Mouse (Mus musculus): ENCODE measurements around the gene Tac4.
A peak's percentile ranks its signal among the peaks of the same experiment; 100 is the strongest.

The Tac4 gene

GRCm38 (mm10) chr11:95261178-95261751 lies at the start of gene Tac4:
TSS of gene Tac4 (plus strand) at chr11:95261529.
- DNase-seq: peak; percentile 37

GRCm38 (mm10) chr11:95213607-95214006 lies 47.7 kb upstream of the Tac4 start:
- DNase-seq: no peak

- no peak for DNase-seq
Measured at GRCm38 (mm10) chr11:95214305-95214704, 47.0 kb upstream of the Tac4 start.

GRCm38 (mm10) chr11:95216193-95216592 lies 45.1 kb upstream of the Tac4 start:
- DNase-seq: no peak

GRCm38 (mm10) chr11:95219111-95219510 lies 42.2 kb upstream of the Tac4 start:
- no peak for DNase-seq

- peak; percentile 66 for DNase-seq
Measured at GRCm38 (mm10) chr11:95223473-95223872, 37.9 kb upstream of the Tac4 start.

- peak; percentile 66 for DNase-seq
Measured at GRCm38 (mm10) chr11:95224124-95224893, 37.0 kb upstream of the Tac4 start.

GRCm38 (mm10) chr11:95225448-95225847 lies 35.9 kb upstream of the Tac4 start:
- peak; percentile 29 for DNase-seq

- DNase-seq: peak; percentile 11
Measured at GRCm38 (mm10) chr11:95227467-95227866, 33.9 kb upstream of the Tac4 start.

- peak; percentile 60 for DNase-seq
Measured at GRCm38 (mm10) chr11:95231688-95232328, 29.5 kb upstream of the Tac4 start.

GRCm38 (mm10) chr11:95232329-95232696 lies 29.0 kb upstream of the Tac4 start:
- DNase-seq: no peak

GRCm38 (mm10) chr11:95238477-95238876 lies 22.9 kb upstream of the Tac4 start:
- DNase-seq: peak; percentile 46

GRCm38 (mm10) chr11:95242653-95243052 lies 18.7 kb upstream of the Tac4 start:
- no peak for DNase-seq

- no peak for DNase-seq
Measured at GRCm38 (mm10) chr11:95245456-95245855, 15.9 kb upstream of the Tac4 start.

GRCm38 (mm10) chr11:95247065-95247464 lies 14.3 kb upstream of the Tac4 start:
- DNase-seq: no peak

- DNase-seq: no peak
Measured at GRCm38 (mm10) chr11:95250110-95250509, 11.2 kb upstream of the Tac4 start.

GRCm38 (mm10) chr11:95251295-95251694 lies 10.0 kb upstream of the Tac4 start:
- DNase-seq: peak; percentile 83

GRCm38 (mm10) chr11:95252104-95252503 lies 9.2 kb upstream of the Tac4 start:
- DNase-seq: no peak

GRCm38 (mm10) chr11:95254165-95254564 lies 7.2 kb upstream of the Tac4 start:
- DNase-seq: no peak

- no peak for DNase-seq
Measured at GRCm38 (mm10) chr11:95255747-95256146, 5.6 kb upstream of the Tac4 start.

GRCm38 (mm10) chr11:95257930-95258329 lies 3.4 kb upstream of the Tac4 start:
- DNase-seq: no peak

GRCm38 (mm10) chr11:95258490-95258889 lies 2.8 kb upstream of the Tac4 start:
- DNase-seq: peak; percentile 94

- peak; percentile 95 for DNase-seq
Measured at GRCm38 (mm10) chr11:95259088-95259849, 2.1 kb upstream of the Tac4 start.
